Mouse (Mus musculus) heart, embryonic 11.5 days (tissue): ENCODE results near the gene Fignl1. TPM values are rescaled to one million over a fixed set of nuclear protein-coding genes. Genes with fewer than 3 reads are reported as not detected.

Source experiments
- ATAC-seq: fragments of 200-750 bp; cut with Nextera tagmentation; replicated peaks from 2 replicates; pipeline ENCODE4 v1.8.0; 2017; ENCODE audit warnings: moderate library complexity; ENCODE audit not compliant: insufficient number of reproducible peaks, low FRiP score, low TSS enrichment
- H3K27ac ChIP-seq: fragments of 300-500 bp; sonication (generic); 2 replicates; pipeline ENCODE4 v1.5.1; 2014; ENCODE audit warnings: mild to moderate bottlenecking, low read depth, low read length
- H3K27me3 ChIP-seq: fragments of 300-500 bp; sonication (generic); 2 replicates; pipeline ENCODE4 v1.6.1; 2014; ENCODE audit warnings: mild to moderate bottlenecking, low read length, mixed read lengths; ENCODE audit not compliant: control insufficient read depth, insufficient read depth
- H3K36me3 ChIP-seq: fragments of 300-500 bp; sonication (generic); 2 replicates; pipeline ENCODE4 v1.6.1; 2014; ENCODE audit warnings: mild to moderate bottlenecking, low read length, moderate library complexity, mixed read lengths; ENCODE audit not compliant: control insufficient read depth, insufficient read depth
- H3K4me1 ChIP-seq: fragments of 300-500 bp; sonication (generic); 2 replicates; pipeline ENCODE4 v1.6.1; 2014; ENCODE audit warnings: low read length; ENCODE audit not compliant: control insufficient read depth, insufficient read depth
- H3K4me2 ChIP-seq: fragments of 300-500 bp; sonication (generic); 2 replicates; pipeline ENCODE4 v1.6.1; 2014; ENCODE audit warnings: mild to moderate bottlenecking, moderate library complexity
- H3K4me3 ChIP-seq: fragments of 300-500 bp; sonication (generic); 2 replicates; pipeline ENCODE4 v1.5.1; 2014; ENCODE audit warnings: low read depth, low read length
- H3K9ac ChIP-seq: fragments of 300-500 bp; sonication (generic); 2 replicates; pipeline ENCODE4 v1.6.1; 2014; ENCODE audit warnings: mild to moderate bottlenecking, low read depth, low read length, moderate library complexity
- H3K9me3 ChIP-seq: fragments of 300-500 bp; sonication (generic); replicated peaks from 2 replicates; pipeline ENCODE4 v1.6.1; 2016; ENCODE audit warnings: low read length; ENCODE audit not compliant: control insufficient read depth
- WGBS: fragments of 180-500 bp; shearing (Covaris S2); extraction: QIAGEN DNeasy Blood & Tissue Kit; methylation state at CpG from one replicate; pipeline ENCODE4 v1.1.7; 2014; ENCODE audit not compliant: insufficient replicate concordance; 5-methylcytosine and 5-hydroxymethylcytosine counted together
- polyA plus RNA-seq: library from polyadenylated mRNA; unstranded; fragments of >200 nt; fragmentation: Nextera tagmentation; extraction: Ambion mirVana; gene quantifications from 2 replicates; pipeline ENCODE4 v1.2.1, GENCODE M21; 2014

Gene Fignl1
- polyA plus RNA-seq = 73.1 and 86.9 TPM in 2 replicates

GRCm38 (mm10) chr11:11808820-11809403 lies at the start of gene Fignl1:
TSS of gene Fignl1 (minus strand) at chr11:11808962.
- no peaks in the 10 kb centered on the region for H3K27me3 ChIP-seq
- peak within 1 kb of the TSS; percentile 88 for H3K4me2 ChIP-seq
- peaks cover 16% of the 10 kb centered on the region for H3K4me1 ChIP-seq
- peak within 1 kb of the TSS; percentile 96 for H3K9ac ChIP-seq
- H3K4me3 ChIP-seq = peak within 1 kb of the TSS; percentile 71
- under 1% methylated on average over 53 of the region's 53 CpGs for WGBS
- no peaks in the 10 kb centered on the region for H3K9me3 ChIP-seq
- peaks cover 7% of the 10 kb centered on the region; the same call in 1 of the 2 replicates for H3K36me3 ChIP-seq
- peak; percentile 95 for ATAC-seq
- peak within 1 kb of the TSS; percentile 100 for H3K27ac ChIP-seq

GRCm38 (mm10) chr11:11856959-11857358 lies 48.2 kb upstream of the Fignl1 start:
- Histone ChIP-seq H3K27ac (no peak overlapping the region), H3K4me3 (no peak overlapping the region), H3K9me3 (peaks cover 3% of the 10 kb centered on the region; the same call in 1 of the 2 replicates), H3K4me1 (peaks cover 11% of the 10 kb centered on the region), H3K36me3 (0 out of 2 replicates have a peak, but pooled peaks cover 3% of the 10 kb centered on the region), H3K27me3 (no peaks in the 10 kb centered on the region), H3K4me2 (no peak overlapping the region), H3K9ac (no peak overlapping the region)
- ATAC-seq = no peak
- WGBS = 89% methylated on average over 3 of the region's 3 CpGs

GRCm38 (mm10) chr11:11855685-11856131 lies 46.9 kb upstream of the Fignl1 start:
- Histone ChIP-seq H3K9ac (0 out of 2 replicates have a peak overlapping the region, but pooled peaks have one; percentile 8), H3K4me3 (no peak overlapping the region), H3K27me3 (no peaks in the 10 kb centered on the region), H3K9me3 (peaks cover 3% of the 10 kb centered on the region; the same call in 1 of the 2 replicates), H3K27ac (peak overlapping the region; percentile 68; the same call in 1 of the 2 replicates), H3K4me2 (no peak overlapping the region), H3K36me3 (0 out of 2 replicates have a peak, but pooled peaks cover 3% of the 10 kb centered on the region), H3K4me1 (peaks cover 18% of the 10 kb centered on the region)
- ATAC-seq = no peak
- 58% methylated on average over 11 of the region's 11 CpGs for WGBS

GRCm38 (mm10) chr11:11855061-11855672 lies 46.4 kb upstream of the Fignl1 start:
- H3K4me2 ChIP-seq = no peak overlapping the region
- H3K4me3 ChIP-seq = no peak overlapping the region
- no peak overlapping the region for H3K9ac ChIP-seq
- no peaks in the 10 kb centered on the region for H3K27me3 ChIP-seq
- 0 out of 2 replicates have a peak, but pooled peaks cover 3% of the 10 kb centered on the region for H3K36me3 ChIP-seq
- H3K9me3 ChIP-seq = peaks cover 3% of the 10 kb centered on the region; the same call in 1 of the 2 replicates
- ATAC-seq = no peak
- WGBS = 43% methylated on average over 6 of the region's 6 CpGs
- H3K4me1 ChIP-seq = peaks cover 23% of the 10 kb centered on the region
- peak overlapping the region; percentile 68; the same call in 1 of the 2 replicates for H3K27ac ChIP-seq

GRCm38 (mm10) chr11:11853731-11854461 lies 45.1 kb upstream of the Fignl1 start:
- H3K9me3 ChIP-seq = peaks cover 3% of the 10 kb centered on the region; the same call in 1 of the 2 replicates
- H3K4me2 ChIP-seq = no peak overlapping the region
- peaks cover 27% of the 10 kb centered on the region for H3K4me1 ChIP-seq
- H3K27me3 ChIP-seq = no peaks in the 10 kb centered on the region
- 56% methylated on average over 4 of the region's 4 CpGs for WGBS
- H3K27ac ChIP-seq = peak overlapping the region; percentile 46; the same call in 1 of the 2 replicates
- ATAC-seq = no peak
- no peak overlapping the region for H3K4me3 ChIP-seq
- 0 out of 2 replicates have a peak, but pooled peaks cover 3% of the 10 kb centered on the region for H3K36me3 ChIP-seq
- no peak overlapping the region for H3K9ac ChIP-seq

GRCm38 (mm10) chr11:11851957-11852505 lies 43.3 kb upstream of the Fignl1 start:
- Histone ChIP-seq H3K36me3 (0 out of 2 replicates have a peak, but pooled peaks cover 3% of the 10 kb centered on the region), H3K4me3 (no peak overlapping the region), H3K4me1 (peaks cover 27% of the 10 kb centered on the region), H3K9ac (no peak overlapping the region), H3K27me3 (no peaks in the 10 kb centered on the region), H3K27ac (no peak overlapping the region), H3K9me3 (peaks cover 3% of the 10 kb centered on the region; the same call in 1 of the 2 replicates), H3K4me2 (no peak overlapping the region)
- 81% methylated on average over 6 of the region's 6 CpGs for WGBS
- ATAC-seq = no peak

- H3K9ac ChIP-seq = 0 out of 2 replicates have a peak overlapping the region, but pooled peaks have one; percentile 22
- WGBS = 34% methylated on average over 6 of the region's 6 CpGs
- ATAC-seq = no peak
- H3K9me3 ChIP-seq = no peaks in the 10 kb centered on the region
- H3K4me1 ChIP-seq = peaks cover 25% of the 10 kb centered on the region
- no peak overlapping the region for H3K4me3 ChIP-seq
- H3K27ac ChIP-seq = peak overlapping the region; percentile 81
- no peak overlapping the region for H3K4me2 ChIP-seq
- no peaks in the 10 kb centered on the region for H3K36me3 ChIP-seq
- no peaks in the 10 kb centered on the region for H3K27me3 ChIP-seq
Measured at GRCm38 (mm10) chr11:11850476-11851267, 41.9 kb upstream of the Fignl1 start.
